Mouse (Mus musculus) lung, postnatal 36 days (tissue): ENCODE measurements around the gene Slc10a6.

ENCODE experiments used
- DNase-seq: peaks from one replicate; pipeline ENCODE4 v3.0.0; 2022; ENCODE audit warnings: mixed read lengths

Slc10a6 gene

DNA sequence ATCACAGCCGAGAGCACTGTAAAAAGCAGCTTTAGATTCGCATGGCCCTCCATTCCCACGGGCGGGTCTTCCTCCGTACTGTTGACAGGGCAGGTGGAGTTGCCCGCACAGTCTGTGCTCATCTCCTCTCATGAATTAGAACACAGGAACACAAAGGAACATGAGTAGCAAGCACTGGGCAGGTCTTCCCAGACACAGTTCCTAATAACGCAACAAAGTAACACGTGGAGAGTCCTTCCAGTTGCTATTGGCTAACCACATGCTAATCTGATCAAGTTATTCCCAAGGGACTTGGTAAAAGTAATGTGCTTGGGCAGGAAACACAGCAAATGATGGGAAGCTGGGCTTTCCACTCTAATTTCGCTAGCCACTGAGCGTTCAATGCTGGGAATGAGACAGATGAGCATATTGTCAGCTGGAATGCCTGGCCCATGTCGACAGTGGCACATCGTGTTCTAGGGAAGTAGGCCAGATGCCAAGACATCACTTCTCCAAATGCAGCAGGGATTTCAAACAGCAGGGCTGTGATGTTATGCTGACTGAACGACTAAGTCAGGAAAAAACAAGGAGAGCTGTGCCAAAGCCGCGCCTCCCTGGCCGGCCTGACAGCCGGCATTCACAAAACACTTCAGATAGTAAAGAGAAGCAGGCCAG, at the start of gene Slc10a6:
Slc10a6 (minus strand) TSS at position 293 of the 654 bp plus-strand sequence.
- peak; percentile 95 for DNase-seq

DNA sequence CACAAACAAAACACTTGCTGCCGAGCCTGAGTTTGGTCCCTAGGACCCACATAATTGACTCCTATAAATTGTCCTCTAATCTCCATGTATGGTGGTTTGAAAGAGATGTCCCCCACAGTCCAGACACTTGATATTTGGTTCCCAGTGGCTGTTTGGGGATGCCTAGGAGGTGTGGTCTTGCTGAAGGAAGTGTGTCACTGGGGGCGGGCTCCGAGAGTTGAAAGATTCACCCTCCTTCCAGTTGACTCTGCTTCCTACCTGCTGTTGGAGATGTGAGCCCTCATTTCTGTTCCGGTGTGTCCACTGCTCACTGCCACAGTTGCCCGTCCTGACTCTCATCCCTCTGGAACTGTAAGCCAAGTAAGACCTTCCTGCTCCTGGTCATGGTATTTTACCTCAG, 49.8 kb upstream of the Slc10a6 start:
- DNase-seq = no peak

- no peak for DNase-seq
Observed at GRCm38 (mm10) chr5:103677894-103678293, 48.7 kb upstream of the Slc10a6 start.

- no peak for DNase-seq
Observed at GRCm38 (mm10) chr5:103676289-103676881, 47.2 kb upstream of the Slc10a6 start.

- no peak for DNase-seq
Observed at GRCm38 (mm10) chr5:103674482-103674881, 45.3 kb upstream of the Slc10a6 start.

GRCm38 (mm10) chr5:103673611-103674010, 44.4 kb upstream of the Slc10a6 start:
- DNase-seq = no peak

GRCm38 (mm10) chr5:103671858-103672257, 42.7 kb upstream of the Slc10a6 start:
- DNase-seq = no peak

GRCm38 (mm10) chr5:103665876-103666275, 36.7 kb upstream of the Slc10a6 start:
- no peak for DNase-seq

GRCm38 (mm10) chr5:103664932-103665331, 35.7 kb upstream of the Slc10a6 start:
- DNase-seq = no peak

DNA sequence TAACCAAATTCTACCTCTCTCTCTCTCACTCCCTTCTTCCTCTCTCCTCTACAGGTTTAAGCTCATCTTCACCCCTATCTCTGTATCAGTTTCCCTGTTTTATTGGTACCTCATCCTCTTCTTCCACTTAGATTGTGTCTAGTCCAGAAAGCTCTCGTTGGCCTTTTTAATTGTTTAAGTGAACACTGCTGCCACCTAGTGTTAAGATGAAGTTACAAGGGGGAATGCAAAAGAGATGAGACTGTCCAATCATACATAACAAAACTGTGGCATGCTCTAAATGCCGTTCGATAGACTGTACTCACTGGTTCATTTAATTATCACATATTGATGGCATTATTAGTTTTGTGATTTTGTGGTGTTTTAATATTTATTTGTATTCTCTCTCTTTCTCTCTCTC, 30.4 kb upstream of the Slc10a6 start:
- DNase-seq = peak; percentile 78

DNA sequence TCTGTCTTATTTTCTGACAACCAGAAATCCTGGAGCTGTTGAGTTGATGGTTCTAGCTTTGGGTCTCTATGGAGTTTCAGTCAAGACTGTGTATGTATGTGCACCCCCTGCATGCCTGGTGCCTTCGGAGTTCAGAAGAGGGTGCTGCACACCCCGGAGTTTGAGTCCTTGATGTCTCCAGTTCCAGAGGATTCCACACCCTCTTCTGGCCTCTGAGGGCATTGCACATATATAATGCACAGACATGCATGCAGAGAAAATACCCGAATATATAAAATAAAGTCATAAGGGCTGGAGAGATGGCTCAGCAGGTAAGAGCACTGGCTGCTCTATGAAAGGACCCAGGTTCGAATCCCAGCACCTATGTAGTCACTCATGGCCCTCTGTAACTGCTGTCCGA, 29.7 kb upstream of the Slc10a6 start:
- peak; percentile 53 for DNase-seq

- peak; percentile 90 for DNase-seq
Observed at GRCm38 (mm10) chr5:103655346-103656118, 26.3 kb upstream of the Slc10a6 start, which contains the start of gene 1700016H13Rik. Gene 1700016H13Rik, minus strand, starts transcription at chr5:103656010.

DNA sequence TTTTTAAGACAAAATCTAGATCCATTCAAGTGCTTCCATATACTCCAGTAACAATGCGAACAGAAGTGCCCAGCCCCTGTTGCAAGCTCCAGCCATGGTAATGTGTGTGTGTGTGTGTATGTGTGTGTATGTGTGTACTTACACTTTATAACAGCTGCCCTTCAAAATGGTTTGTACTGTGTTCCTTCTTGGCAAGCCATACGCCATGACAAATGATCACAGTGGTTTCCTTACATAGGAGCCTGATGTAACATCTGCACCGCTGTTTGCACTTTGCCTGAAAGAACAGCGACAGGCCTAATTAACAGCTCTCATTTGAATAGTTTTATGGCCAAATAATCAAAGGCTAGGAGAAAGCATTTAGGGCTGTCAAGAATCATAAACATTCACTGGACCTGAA, 25.6 kb upstream of the Slc10a6 start:
- DNase-seq = no peak

- DNase-seq = peak; percentile 75
Observed at GRCm38 (mm10) chr5:103654225-103654624, 25.0 kb upstream of the Slc10a6 start.

DNA sequence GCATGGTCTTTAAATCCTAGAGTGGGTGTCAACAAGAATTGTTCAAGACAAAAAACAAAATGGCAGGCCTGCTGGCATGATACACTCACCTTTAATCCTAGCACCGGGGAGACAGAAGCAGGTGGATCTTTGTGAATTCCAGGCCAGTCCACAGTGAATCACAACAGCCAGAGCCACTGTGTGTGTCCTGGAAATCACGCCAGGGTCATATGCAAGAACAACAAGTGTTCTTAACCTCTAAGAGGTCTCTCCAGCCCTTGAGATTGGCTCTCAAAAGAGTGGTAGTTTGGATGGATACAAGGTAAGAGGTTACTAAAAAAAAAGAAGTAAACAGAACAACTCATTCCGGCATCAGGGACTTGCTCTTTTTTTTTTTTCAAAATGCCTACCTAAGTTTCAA, 18.1 kb upstream of the Slc10a6 start:
- DNase-seq = peak; percentile 81

- DNase-seq = no peak
Observed at GRCm38 (mm10) chr5:103644167-103644566, 15.0 kb upstream of the Slc10a6 start.

- no peak for DNase-seq
Observed at GRCm38 (mm10) chr5:103637162-103637561, 8.0 kb upstream of the Slc10a6 start.

GRCm38 (mm10) chr5:103629854-103630580, 814 bp upstream of the Slc10a6 start:
- DNase-seq = no peak

DNA sequence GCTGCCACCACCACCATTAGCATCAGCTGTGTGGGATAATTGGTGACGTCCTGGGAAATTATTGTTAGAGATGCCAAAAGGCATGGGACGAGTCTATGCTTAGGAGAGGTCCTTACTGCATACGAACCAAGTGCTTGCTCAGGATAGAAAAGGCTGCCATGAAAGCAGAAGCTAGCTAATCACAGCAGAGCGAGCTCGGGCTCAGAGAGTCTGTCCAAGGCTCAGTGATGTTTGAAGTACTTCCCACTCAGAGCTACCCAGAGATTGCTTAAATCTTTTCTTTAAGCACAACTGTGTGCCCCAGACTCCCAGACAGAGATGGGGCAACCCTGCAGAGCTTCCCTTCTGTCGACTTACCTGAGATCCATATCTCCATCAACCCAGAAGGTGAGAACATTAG, 704 bp downstream of the Slc10a6 start:
- DNase-seq = no peak

- DNase-seq = peak; percentile 42
Observed at GRCm38 (mm10) chr5:103624831-103625230, 4.4 kb downstream of the Slc10a6 start.

- peak; percentile 56 for DNase-seq
Observed at GRCm38 (mm10) chr5:103622321-103622720, 6.9 kb downstream of the Slc10a6 start.

DNA sequence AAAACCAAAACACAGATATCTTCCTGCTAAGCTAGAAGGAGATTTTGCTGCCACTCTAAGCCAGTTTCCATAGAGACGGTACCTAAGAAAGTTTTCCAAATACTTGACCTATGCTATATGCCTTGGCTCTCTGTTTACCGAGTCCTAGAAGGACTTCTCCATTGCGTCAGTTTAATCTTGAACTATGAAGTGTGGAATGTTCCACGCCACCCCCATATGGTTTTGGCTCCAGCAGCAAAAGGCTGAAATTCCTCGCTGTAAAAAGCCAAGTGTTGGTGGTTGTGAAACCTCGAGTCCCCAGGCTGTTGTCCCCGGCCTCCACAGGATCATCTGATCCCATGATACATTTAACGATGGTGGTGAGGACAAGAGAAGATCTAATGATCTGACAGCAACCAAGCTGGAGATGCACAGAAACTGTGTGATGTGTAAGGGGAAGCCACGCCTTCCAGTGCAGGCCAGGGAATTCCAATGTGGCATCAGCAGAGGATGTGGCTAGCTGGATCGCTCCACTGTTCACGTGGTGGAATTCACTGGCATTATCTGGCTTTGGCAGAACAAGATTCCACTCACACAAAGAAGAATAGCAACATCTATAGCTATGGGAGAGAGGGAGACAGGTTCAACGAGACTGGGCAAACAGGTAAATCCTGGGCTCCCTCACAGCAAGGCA, 8.8 kb downstream of the Slc10a6 start:
- peak; percentile 92 for DNase-seq

- no peak for DNase-seq
Observed at GRCm38 (mm10) chr5:103617191-103617590, 12.0 kb downstream of the Slc10a6 start.
